Mouse (Mus musculus) CD4-positive helper T cell, adult 2 months (primary cell): Measurements from ENCODE around the gene Lrch1.
A peak's percentile ranks its signal among the peaks of the same experiment; 100 is the strongest.

Source experiments
- DNase-seq: peaks from one replicate; pipeline ENCODE4 v3.0.0-alpha.2; 2012; ENCODE audit warnings: low read depth, missing footprints, low spot score

The Lrch1 gene

DNA sequence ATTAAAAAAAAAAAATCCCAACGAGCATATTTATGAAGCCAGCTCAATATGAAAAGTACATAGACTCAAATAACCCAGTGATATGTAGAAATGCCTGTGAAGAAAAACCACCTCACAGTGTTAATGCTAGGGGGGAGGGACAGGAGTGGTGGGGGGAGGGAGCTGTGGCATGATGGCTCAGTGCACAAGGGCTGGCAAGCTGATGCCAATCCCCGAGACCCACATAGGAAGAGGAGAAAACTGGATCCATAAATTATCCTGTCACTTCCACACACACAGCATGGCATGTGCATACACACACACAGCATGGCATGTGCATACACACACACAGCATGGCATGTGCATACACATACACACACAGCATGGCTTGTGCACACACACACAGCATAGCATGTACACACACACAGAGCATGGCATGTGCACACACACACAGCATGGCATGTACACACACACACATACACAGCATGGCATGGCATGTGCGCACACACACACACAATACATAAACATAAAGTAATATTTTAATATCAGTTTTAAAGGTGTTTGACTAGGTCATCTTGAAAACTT, 54.5 kb downstream of the Lrch1 start:
- DNase-seq = no peak

DNA sequence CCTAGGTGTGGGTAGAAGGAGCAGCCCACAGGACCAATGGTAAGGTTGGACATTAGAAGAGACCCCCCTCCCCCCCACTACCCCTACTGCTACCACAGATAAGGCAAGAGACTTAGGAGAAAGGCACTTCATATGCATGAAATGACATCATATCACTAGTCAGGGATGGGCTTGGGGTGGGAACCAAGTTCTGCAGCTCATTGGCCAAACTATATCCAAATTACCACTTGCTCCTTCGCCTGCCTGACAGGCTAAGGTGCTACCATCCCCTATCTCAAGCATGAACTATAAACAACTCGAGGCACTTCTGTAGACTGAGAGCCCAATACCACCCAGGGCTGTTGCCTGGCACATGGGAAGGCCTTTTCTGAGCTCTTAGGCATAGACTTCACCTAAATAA, 58.4 kb downstream of the Lrch1 start:
- DNase-seq = no peak

- no peak for DNase-seq
Measured at GRCm38 (mm10) chr14:74888103-74888502, 59.6 kb downstream of the Lrch1 start.

DNA sequence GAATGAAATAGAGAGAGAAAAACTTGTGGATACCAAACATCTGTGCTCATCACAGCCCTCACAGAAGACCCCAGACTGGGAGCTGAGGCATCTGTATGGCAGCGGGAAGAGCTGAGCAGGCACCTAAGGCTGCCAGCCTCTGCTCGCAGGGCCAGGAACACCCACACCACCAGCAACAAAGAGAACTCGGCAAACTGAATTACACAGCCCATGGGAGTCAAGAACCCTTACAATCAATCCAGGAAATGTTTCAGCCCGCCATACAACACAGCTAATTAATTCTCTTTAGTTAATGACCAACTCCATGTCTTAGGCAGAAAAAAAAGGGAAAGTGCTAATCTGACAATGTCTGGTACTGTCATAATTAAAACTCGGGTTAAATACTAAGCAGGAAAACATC, 61.2 kb downstream of the Lrch1 start:
- no peak for DNase-seq

DNA sequence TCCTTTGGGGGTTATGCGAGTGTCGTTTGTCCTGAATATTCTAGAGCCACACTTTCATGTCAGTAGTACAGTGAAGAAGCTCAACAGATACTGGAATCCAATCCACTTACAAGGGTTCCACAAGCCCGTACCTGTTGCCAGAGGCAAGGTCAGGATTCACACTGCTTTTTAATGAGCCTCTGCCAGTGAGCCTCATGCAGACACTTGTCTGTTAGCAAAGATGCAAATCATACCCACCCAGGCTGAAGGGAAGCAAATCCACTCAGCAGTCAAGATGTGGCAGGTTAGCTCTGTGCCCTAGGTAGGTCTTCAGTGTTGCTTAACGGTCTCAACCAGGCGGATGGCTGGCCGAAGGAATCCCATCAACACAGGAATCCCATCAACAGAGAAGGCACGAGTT, 62.8 kb downstream of the Lrch1 start:
- no peak for DNase-seq

DNA sequence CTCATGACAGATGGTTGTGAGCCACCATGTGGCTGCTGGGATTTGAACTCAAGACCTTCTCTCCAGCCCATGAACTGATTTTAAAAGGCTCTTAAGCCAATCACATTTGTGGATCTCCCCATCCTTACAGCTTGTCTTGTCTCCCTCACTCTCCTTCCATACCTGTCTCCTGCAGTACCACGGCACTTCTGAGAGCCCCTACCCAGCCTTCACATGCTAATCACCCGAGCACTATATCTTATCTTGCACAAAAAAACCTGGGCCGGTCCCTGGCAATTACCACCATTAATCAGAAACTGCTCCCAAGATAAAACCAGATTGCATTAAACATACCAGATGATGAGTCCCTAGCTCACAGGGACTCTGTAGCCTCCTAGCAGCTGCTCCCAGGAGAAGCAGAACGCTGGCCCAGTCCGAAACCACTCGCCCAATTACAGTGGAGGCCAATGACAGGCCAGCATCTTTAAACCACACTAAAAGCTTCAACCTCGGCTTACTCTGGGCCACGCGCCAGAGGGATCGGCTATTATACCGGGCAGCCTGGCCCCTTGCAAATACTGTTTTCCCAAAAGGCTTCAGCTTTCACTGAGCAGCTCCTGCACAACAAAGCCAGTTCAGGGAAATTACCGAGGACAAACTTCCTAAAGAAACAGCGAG, 63.5 kb downstream of the Lrch1 start:
- DNase-seq = no peak

GRCm38 (mm10) chr14:74883204-74883603, 64.5 kb downstream of the Lrch1 start:
- DNase-seq = peak; percentile 20

DNA sequence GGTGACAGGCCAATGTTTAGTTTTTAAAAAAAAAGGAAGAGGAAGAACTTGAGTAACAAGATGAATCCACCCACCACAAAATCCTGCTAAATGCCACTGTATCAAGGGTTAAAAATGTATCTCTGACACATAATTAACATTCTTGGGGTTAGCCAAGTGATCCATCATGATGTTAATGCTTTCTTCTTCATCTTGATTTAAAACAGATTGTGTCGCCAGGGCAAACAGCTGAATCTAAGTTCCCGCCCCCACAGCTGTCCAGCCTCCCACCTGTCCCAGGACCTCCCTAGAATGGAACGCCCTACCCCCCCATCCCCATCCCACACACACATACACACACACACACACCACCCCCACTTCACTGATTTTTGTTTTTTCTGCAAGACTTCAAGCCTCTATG, 64.9 kb downstream of the Lrch1 start:
- no peak for DNase-seq

GRCm38 (mm10) chr14:74880868-74881267, 66.8 kb downstream of the Lrch1 start:
- DNase-seq = peak; percentile 64

DNA sequence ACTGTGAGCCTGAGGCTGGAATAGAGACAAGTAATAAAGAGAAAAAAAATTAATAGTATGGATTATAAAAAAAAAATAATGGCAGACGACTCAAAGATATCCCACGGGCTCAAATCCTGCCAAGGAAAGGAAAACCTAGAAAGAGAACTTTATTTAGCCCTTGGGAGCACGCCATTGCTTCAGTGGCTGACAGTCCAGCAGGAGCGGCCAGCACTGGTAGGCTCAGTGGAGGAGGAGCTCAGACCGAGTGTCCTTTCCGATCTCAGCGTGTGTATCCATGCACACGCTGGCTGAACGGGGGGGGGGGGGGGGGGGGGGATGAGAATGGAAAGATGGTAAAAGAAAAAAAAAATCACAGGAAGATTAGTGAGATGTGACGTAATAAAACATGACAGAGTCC, 68.2 kb downstream of the Lrch1 start:
- no peak for DNase-seq

GRCm38 (mm10) chr14:74877287-74877686, 70.4 kb downstream of the Lrch1 start:
- peak; percentile 23 for DNase-seq

- no peak for DNase-seq
Measured at GRCm38 (mm10) chr14:74871220-74871619, 76.5 kb downstream of the Lrch1 start.

GRCm38 (mm10) chr14:74868902-74869230, 78.8 kb downstream of the Lrch1 start:
- no peak for DNase-seq

DNA sequence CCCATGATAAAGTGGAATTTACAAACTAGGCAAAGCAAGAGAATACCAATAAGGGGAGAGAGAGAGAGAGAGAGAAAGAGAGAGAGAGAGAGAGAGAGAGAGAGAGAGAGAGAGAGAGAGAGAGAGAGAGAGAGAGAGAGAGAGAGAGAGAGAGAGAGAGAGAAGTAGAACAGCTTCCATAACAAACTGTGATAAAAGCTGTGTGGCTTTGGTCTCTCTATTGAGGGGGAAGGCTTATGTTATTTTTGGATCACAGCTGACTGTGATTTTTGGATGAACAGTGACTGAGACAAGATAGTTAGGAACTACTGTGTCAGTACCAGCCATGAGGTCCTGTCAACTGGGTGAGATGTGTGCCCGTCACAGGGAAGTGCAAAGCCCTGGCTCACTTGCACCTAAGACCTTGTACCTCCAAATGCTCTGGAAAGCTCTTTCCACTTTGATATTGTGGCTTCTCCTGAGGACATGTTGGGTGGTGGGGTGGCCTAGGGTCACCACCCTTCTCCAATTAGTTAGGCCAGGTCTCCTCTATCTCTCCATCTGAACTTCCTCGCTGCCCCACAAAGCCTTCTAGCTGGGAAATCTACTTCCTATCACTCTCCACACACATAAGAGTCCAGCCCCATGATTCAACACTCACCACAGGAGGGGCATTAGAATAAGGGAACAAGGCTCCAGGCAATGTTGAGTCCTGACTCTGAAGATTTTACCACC, 79.3 kb downstream of the Lrch1 start:
- DNase-seq = no peak

DNA sequence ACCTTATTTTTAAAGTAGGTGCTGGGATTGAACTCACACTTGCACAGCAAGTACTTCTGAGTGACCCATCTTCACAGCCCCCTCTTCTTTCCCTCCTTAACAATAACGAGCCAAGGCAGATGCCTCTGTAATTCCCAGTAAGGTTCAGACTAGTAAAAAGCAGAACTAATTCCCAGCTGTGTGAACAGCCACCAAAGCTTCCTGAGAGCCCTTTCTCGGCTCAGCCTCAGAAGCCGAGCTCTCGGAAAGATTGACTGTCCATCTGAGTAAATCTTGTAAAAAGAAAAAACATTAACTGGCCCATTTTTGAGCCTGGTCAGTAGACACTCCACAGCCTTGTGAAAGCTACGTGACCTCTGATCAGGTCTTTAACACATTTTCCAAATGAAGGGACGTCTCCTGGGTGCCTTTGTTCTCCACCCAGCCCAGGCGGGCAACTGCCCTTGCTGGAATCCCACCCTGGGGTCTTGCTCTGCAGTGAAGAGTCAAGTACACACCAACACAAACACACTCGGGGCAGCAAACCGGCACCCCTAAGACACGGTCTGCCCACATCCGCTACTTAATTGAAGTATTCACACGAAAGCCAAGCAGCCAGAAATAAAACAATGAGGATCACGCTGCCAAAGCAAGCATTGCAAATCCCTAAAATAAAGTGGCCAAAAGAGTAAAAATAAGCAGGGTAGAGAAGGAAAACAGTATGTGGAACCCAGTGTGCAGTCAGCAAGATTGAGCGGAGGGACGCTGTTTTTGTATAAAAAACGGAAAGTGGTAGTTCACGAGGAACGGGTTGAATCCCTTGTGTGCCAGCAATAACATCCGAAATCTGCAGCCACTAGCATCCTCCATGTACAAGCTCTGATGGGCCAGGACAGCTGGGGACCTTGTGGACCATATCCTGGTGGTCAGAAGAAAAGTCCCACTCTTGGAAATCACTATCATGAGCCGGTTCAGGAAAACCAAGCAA, 80.3 kb downstream of the Lrch1 start:
- no peak for DNase-seq

- DNase-seq = no peak
Measured at GRCm38 (mm10) chr14:74865738-74866137, 81.9 kb downstream of the Lrch1 start.

DNA sequence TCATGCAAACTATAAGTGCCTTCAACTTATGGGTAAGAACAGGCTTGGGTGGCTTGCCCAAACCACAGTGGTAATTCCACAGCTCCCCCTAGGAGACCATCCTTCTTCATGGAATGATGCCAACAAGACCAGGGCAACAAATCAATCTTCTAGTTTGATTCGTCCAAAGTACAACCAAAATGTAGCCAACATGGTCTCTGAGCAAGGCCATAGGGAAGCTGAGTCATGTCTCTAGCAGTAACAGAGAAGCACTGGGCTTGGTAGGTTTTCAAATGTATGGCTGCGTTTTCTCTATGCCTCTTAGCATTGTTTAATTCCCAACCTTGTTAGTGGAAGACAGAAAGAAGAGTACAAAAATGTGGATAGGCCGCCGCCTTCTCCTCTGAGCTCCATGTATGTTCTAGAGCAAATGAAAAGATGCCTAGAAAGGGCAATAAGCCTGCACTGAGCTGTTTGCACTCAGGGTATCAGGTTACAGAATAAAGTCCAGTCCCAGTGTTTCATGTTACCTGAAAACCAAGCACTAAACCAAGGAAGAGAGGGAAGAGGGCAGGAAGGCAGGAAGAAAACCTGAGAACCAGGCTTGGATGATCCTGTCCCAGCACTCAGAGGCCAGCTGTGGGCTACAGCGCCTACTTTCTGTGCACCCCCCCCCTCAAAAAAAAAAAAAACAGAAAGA, 82.7 kb downstream of the Lrch1 start:
- no peak for DNase-seq

GRCm38 (mm10) chr14:74861456-74861855, 86.2 kb downstream of the Lrch1 start:
- no peak for DNase-seq

- DNase-seq = no peak
Measured at GRCm38 (mm10) chr14:74859154-74859553, 88.5 kb downstream of the Lrch1 start.

DNA sequence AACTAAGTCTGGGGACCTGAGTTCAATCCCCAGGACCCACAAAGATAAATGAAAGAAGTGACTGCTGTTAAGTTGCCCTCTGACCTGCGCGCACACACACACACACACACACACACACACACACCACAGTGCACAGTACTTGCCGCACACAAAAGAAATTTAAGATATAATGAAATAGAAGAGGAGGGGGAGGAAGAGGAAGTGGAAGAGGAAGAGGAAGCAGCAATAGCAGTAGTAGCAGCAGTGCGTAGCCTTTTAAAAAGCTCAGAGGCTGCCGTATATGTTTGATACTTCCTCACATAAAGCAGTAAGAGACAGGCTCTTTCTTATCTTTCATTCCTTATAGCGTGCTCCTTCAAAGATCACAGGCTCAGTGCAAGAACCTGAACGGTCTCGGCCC, 92.2 kb downstream of the Lrch1 start:
- DNase-seq = peak; percentile 24

- DNase-seq = no peak
Measured at GRCm38 (mm10) chr14:74853759-74854100, 93.9 kb downstream of the Lrch1 start.
